Mouse (Mus musculus) liver, embryonic 12.5 days (tissue): ENCODE measurements at regions not wholly inside any gene's neighbourhood (a gene's known extent, or its start where the extent isn't known, plus 50 kb on each side); places are given as distances from the start of the nearest gene placed in this dataset.
"Not testable (repeated sequence)": the region's sequence is repeated elsewhere in the genome, so short reads cannot be mapped to it uniquely, and the experiment has no call there.

Source experiments
- ATAC-seq: fragments of 200-750 bp; cut with Nextera tagmentation; 2 replicates; pipeline ENCODE4 v1.8.0; 2017; ENCODE audit warnings: moderate number of reproducible peaks, mild to moderate bottlenecking, moderate library complexity
- H3K27ac ChIP-seq: fragments of 300-500 bp; sonication (generic); 2 replicates; pipeline ENCODE4 v1.5.1; 2016; ENCODE audit warnings: mild to moderate bottlenecking
- H3K27me3 ChIP-seq: fragments of 300-500 bp; sonication (generic); replicated peaks from 2 replicates; pipeline ENCODE4 v1.6.1; 2016; ENCODE audit warnings: mild to moderate bottlenecking, moderate library complexity
- H3K36me3 ChIP-seq: fragments of 300-500 bp; sonication (generic); 2 replicates; pipeline ENCODE4 v1.6.1; 2016; ENCODE audit warnings: mild to moderate bottlenecking, moderate library complexity
- H3K4me1 ChIP-seq: fragments of 300-500 bp; sonication (generic); 2 replicates; pipeline ENCODE4 v1.6.1; 2016
- H3K4me2 ChIP-seq: fragments of 300-500 bp; sonication (generic); 2 replicates; pipeline ENCODE4 v1.6.1; 2016; ENCODE audit warnings: mild to moderate bottlenecking, moderate library complexity
- H3K4me3 ChIP-seq: fragments of 300-500 bp; sonication (generic); 2 replicates; pipeline ENCODE4 v1.5.1; 2016; ENCODE audit warnings: mild to moderate bottlenecking, moderate library complexity
- H3K9ac ChIP-seq: fragments of 300-500 bp; sonication (generic); 2 replicates; pipeline ENCODE4 v1.6.1; 2016; ENCODE audit warnings: mild to moderate bottlenecking, moderate library complexity
- H3K9me3 ChIP-seq: fragments of 300-500 bp; sonication (generic); replicated peaks from 2 replicates; pipeline ENCODE4 v1.6.1; 2016; ENCODE audit warnings: mild to moderate bottlenecking, moderate library complexity
- WGBS: fragments of 180-500 bp; shearing (Covaris S2); methylation state at CpG from one replicate; pipeline ENCODE4 v1.1.7; 2016; ENCODE audit not compliant: insufficient replicate concordance; 5-methylcytosine and 5-hydroxymethylcytosine counted together

- no peak overlapping the region for H3K9ac ChIP-seq
- no peak overlapping the region for H3K4me3 ChIP-seq
- no peaks in the 10 kb centered on the region for H3K9me3 ChIP-seq
- no peaks in the 10 kb centered on the region for H3K4me1 ChIP-seq
- H3K4me2 ChIP-seq: no peak overlapping the region
- no peak for ATAC-seq
- WGBS: 15% methylated on average over 1 of the region's 1 CpGs
- H3K27me3 ChIP-seq: no peaks in the 10 kb centered on the region
- no peaks in the 10 kb centered on the region for H3K36me3 ChIP-seq
- no peak overlapping the region for H3K27ac ChIP-seq
Measured at GRCm38 (mm10) chr7:138758386-138758785, 87.5 kb upstream of the Ppp2r2d start.

GRCm38 (mm10) chr7:138748442-138748841, 97.4 kb upstream of the Ppp2r2d start:
- Histone ChIP-seq H3K9me3 (no peaks in the 10 kb centered on the region), H3K27ac (no peak overlapping the region), H3K4me1 (no peaks in the 10 kb centered on the region), H3K4me2 (no peak overlapping the region), H3K36me3 (no peaks in the 10 kb centered on the region), H3K27me3 (no peaks in the 10 kb centered on the region), H3K9ac (no peak overlapping the region), H3K4me3 (no peak overlapping the region)
- no peak for ATAC-seq
- WGBS: 53% methylated on average over 2 of the region's 2 CpGs

GRCm38 (mm10) chr7:138746616-138747015, 99.3 kb upstream of the Ppp2r2d start:
- Histone ChIP-seq H3K27ac (no peak overlapping the region), H3K4me3 (no peak overlapping the region), H3K27me3 (no peaks in the 10 kb centered on the region), H3K36me3 (no peaks in the 10 kb centered on the region), H3K9ac (no peak overlapping the region), H3K9me3 (no peaks in the 10 kb centered on the region), H3K4me1 (no peaks in the 10 kb centered on the region), H3K4me2 (no peak overlapping the region)
- ATAC-seq: no peak
- 61% methylated on average over 8 of the region's 8 CpGs for WGBS

GRCm38 (mm10) chr7:138742516-138742845, 103.4 kb upstream of the Ppp2r2d start:
- H3K36me3 ChIP-seq: no peaks in the 10 kb centered on the region
- H3K9ac ChIP-seq: no peak overlapping the region
- H3K4me2 ChIP-seq: no peak overlapping the region
- H3K9me3 ChIP-seq: no peaks in the 10 kb centered on the region
- ATAC-seq: no peak
- no peak overlapping the region for H3K27ac ChIP-seq
- WGBS: 70% methylated on average over 4 of the region's 4 CpGs
- no peaks in the 10 kb centered on the region for H3K4me1 ChIP-seq
- H3K4me3 ChIP-seq: no peak overlapping the region
- H3K27me3 ChIP-seq: no peaks in the 10 kb centered on the region

GRCm38 (mm10) chr7:138741816-138742515, 103.9 kb upstream of the Ppp2r2d start:
- Histone ChIP-seq H3K4me3 (no peak overlapping the region), H3K4me2 (no peak overlapping the region), H3K4me1 (no peaks in the 10 kb centered on the region), H3K9me3 (no peaks in the 10 kb centered on the region), H3K36me3 (no peaks in the 10 kb centered on the region), H3K27ac (no peak overlapping the region), H3K27me3 (no peaks in the 10 kb centered on the region), H3K9ac (no peak overlapping the region)
- no peak for ATAC-seq
- WGBS: 65% methylated on average over 7 of the region's 7 CpGs

GRCm38 (mm10) chr7:138734254-138734653, 111.6 kb upstream of the Ppp2r2d start:
- no peaks in the 10 kb centered on the region for H3K36me3 ChIP-seq
- no peak overlapping the region for H3K4me3 ChIP-seq
- H3K27ac ChIP-seq: no peak overlapping the region
- no peaks in the 10 kb centered on the region for H3K4me1 ChIP-seq
- H3K4me2 ChIP-seq: no peak overlapping the region
- H3K9me3 ChIP-seq: no peaks in the 10 kb centered on the region
- H3K27me3 ChIP-seq: no peaks in the 10 kb centered on the region
- ATAC-seq: no peak
- no peak overlapping the region for H3K9ac ChIP-seq
- WGBS: 23% methylated on average over 4 of the region's 4 CpGs

GRCm38 (mm10) chr7:138724829-138725228, 121.0 kb upstream of the Ppp2r2d start:
- H3K9ac ChIP-seq: no peak overlapping the region
- no peaks in the 10 kb centered on the region for H3K27me3 ChIP-seq
- no peaks in the 10 kb centered on the region for H3K9me3 ChIP-seq
- H3K4me2 ChIP-seq: no peak overlapping the region
- WGBS: 69% methylated on average over 2 of the region's 2 CpGs
- no peak overlapping the region for H3K4me3 ChIP-seq
- H3K27ac ChIP-seq: no peak overlapping the region
- H3K4me1 ChIP-seq: no peaks in the 10 kb centered on the region
- no peak for ATAC-seq
- no peaks in the 10 kb centered on the region for H3K36me3 ChIP-seq

GRCm38 (mm10) chr7:138719608-138720007, 126.3 kb upstream of the Ppp2r2d start:
- Histone ChIP-seq H3K4me1 (no peaks in the 10 kb centered on the region), H3K4me3 (no peak overlapping the region), H3K27me3 (no peaks in the 10 kb centered on the region), H3K9me3 (no peaks in the 10 kb centered on the region), H3K9ac (no peak overlapping the region), H3K27ac (no peak overlapping the region), H3K4me2 (no peak overlapping the region), H3K36me3 (no peaks in the 10 kb centered on the region)
- ATAC-seq: no peak
- 67% methylated on average over 5 of the region's 5 CpGs for WGBS

- Histone ChIP-seq H3K4me3 (no peak overlapping the region), H3K9me3 (no peaks in the 10 kb centered on the region), H3K27ac (no peak overlapping the region), H3K4me1 (no peaks in the 10 kb centered on the region), H3K4me2 (no peak overlapping the region), H3K36me3 (no peaks in the 10 kb centered on the region), H3K9ac (no peak overlapping the region), H3K27me3 (no peaks in the 10 kb centered on the region)
- WGBS: 58% methylated on average over 3 of the region's 3 CpGs
- no peak for ATAC-seq
Measured at GRCm38 (mm10) chr7:138719115-138719514, 126.8 kb upstream of the Ppp2r2d start.

GRCm38 (mm10) chr7:138714731-138715130, 131.1 kb upstream of the Ppp2r2d start:
- Histone ChIP-seq H3K4me3 (no peak overlapping the region), H3K27me3 (no peaks in the 10 kb centered on the region), H3K9ac (no peak overlapping the region), H3K27ac (no peak overlapping the region), H3K4me2 (no peak overlapping the region), H3K4me1 (no peaks in the 10 kb centered on the region), H3K9me3 (no peaks in the 10 kb centered on the region), H3K36me3 (no peaks in the 10 kb centered on the region)
- WGBS: 61% methylated on average over 1 of the region's 1 CpGs
- ATAC-seq: no peak

GRCm38 (mm10) chr7:138708373-138708772, 137.5 kb upstream of the Ppp2r2d start:
- Histone ChIP-seq H3K36me3 (no peaks in the 10 kb centered on the region), H3K27ac (no peak overlapping the region), H3K4me1 (no peaks in the 10 kb centered on the region), H3K9ac (no peak overlapping the region), H3K4me3 (no peak overlapping the region), H3K27me3 (no peaks in the 10 kb centered on the region), H3K4me2 (no peak overlapping the region), H3K9me3 (no peaks in the 10 kb centered on the region)
- ATAC-seq: no peak
- WGBS: 64% methylated on average over 6 of the region's 6 CpGs

- not testable (repeated sequence) for H3K36me3 ChIP-seq, ATAC-seq, H3K27me3 ChIP-seq, H3K4me2 ChIP-seq, H3K27ac ChIP-seq, H3K9ac ChIP-seq, H3K4me1 ChIP-seq, H3K4me3 ChIP-seq
- H3K9me3 ChIP-seq: peaks cover 18% of the 10 kb centered on the region
- WGBS: 34% methylated on average over 1 of the region's 1 CpGs
Measured at GRCm38 (mm10) chr7:138699599-138699998, 146.3 kb upstream of the Ppp2r2d start.

GRCm38 (mm10) chr7:138682161-138682560, 163.7 kb upstream of the Ppp2r2d start:
- no peak overlapping the region for H3K4me2 ChIP-seq
- H3K4me1 ChIP-seq: no peaks in the 10 kb centered on the region
- H3K9me3 ChIP-seq: no peaks in the 10 kb centered on the region
- H3K36me3 ChIP-seq: no peaks in the 10 kb centered on the region
- ATAC-seq: no peak
- no peaks in the 10 kb centered on the region for H3K27me3 ChIP-seq
- no peak overlapping the region for H3K27ac ChIP-seq
- H3K9ac ChIP-seq: no peak overlapping the region
- 57% methylated on average over 7 of the region's 7 CpGs for WGBS
- H3K4me3 ChIP-seq: no peak overlapping the region
